Mouse (Mus musculus) hindlimb bud, embryonic 11.5 days (tissue): ENCODE measurements around the gene Olfr1358.

Source experiments
- DNase-seq: peaks from one replicate; pipeline ENCODE4 v3.0.0-alpha.2; 2012; ENCODE audit warnings: low read depth, low spot score; ENCODE audit errors: extremely low spot score

The Olfr1358 gene

GRCm38 (mm10) chr10:78569686-78570085 is 52.5 kb downstream of the Olfr1358 start:
- no peak for DNase-seq
